Mouse (Mus musculus): ENCODE data around the gene Tdrd1.

DNA sequence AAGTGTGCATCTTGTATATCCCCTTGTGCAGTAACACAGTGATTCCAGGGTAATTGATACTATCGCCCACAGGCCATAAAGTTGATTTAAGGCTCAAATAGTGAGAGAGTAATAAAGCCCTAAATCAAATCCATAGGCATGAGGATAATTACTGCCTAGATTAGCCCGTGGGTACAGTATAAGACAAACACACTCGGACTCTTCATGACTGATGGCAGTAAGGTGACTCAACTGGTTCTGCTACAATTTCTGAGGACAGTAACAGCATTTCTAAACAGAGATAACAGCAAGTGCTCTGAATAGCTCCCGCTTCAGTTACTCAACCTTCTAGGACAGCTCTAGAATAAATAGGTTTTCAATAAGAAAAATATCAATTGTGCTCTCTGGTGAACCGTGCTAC is 18.9 kb upstream of the Tdrd1 start:
- TF ChIP-seq TCF3 (IDR thresholded peaks at IDR 0.05; ENCODE audit: insufficient read length, low read depth), result no peak
- no peak for TF ChIP-seq POLR2A (IDR thresholded peaks at IDR 0.05; ENCODE audit: insufficient read length, low read depth)
- no peak for TF ChIP-seq MAX (IDR thresholded peaks at IDR 0.05; ENCODE audit: low read depth)
- TF ChIP-seq MYOD1 (IDR thresholded peaks at IDR 0.05; ENCODE audit: control insufficient read depth in 1 of 3, insufficient read length in 2 of 3, low read depth in 2 of 3), result no peak
- TF ChIP-seq USF1 (IDR thresholded peaks at IDR 0.05; ENCODE audit: low read depth), result no peak
- no peak for TF ChIP-seq POLR2AphosphoS2 (IDR thresholded peaks at IDR 0.05; ENCODE audit: insufficient read length, low read depth)
- no peak for TF ChIP-seq E2F4 (IDR thresholded peaks at IDR 0.05; ENCODE audit: insufficient read depth)
- no peak for TF ChIP-seq MYOG (IDR thresholded peaks at IDR 0.05; ENCODE audit: control insufficient read depth in 1 of 3, insufficient read depth in 1 of 3, insufficient read length in 2 of 3, low read depth in 2 of 3)
- no peak for TF ChIP-seq SRF (IDR thresholded peaks at IDR 0.05; ENCODE audit: control insufficient read depth, insufficient read length, low read depth)
- TF ChIP-seq CEBPB (IDR thresholded peaks at IDR 0.05; ENCODE audit: insufficient read depth, poor library complexity, severe bottlenecking), result no peak
